Mouse (Mus musculus): ENCODE results near the gene Naa35.

DNA sequence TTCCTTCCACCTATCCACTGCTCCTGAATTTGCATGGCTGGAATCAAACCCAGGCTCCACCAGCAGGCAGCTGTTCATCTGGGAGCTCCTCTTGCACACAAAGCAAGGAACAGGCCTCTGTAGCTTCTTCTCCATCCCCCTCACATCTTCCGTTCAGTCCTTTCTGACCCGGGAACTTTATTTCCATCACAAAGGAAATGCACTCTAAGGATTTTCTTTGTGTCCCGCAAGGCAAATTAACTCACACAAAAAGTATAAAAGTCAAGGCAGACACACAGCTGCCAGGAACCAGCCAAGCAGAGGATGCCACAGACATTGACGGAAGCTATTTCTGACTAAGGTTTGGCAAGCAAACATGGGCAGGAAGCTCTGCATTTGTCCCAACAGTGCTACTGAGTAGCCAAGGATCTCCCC lies 71.9 kb downstream of the Naa35 start:
- no peak for TF ChIP-seq POLR2A (IDR thresholded peaks at IDR 0.05; ENCODE audit: low read depth, low read length)
- TF ChIP-seq CTCF (IDR thresholded peaks at IDR 0.05; ENCODE audit: extremely low read depth, insufficient read depth, insufficient read length, insufficient replicate concordance) = no peak
